Mouse (Mus musculus) hindbrain, postnatal 0 days (tissue): ENCODE data around the gene Ttc39b. TPM values are rescaled to one million over a fixed set of nuclear protein-coding genes. Genes with fewer than 3 reads are reported as not detected.
A peak's percentile ranks its signal among the peaks of the same experiment; 100 is the strongest.

ENCODE experiments used
- ATAC-seq: fragments of 200-750 bp; cut with Nextera tagmentation; 2 replicates; pipeline ENCODE4 v1.8.0; 2017; ENCODE audit warnings: mild to moderate bottlenecking, moderate TSS enrichment, moderate library complexity
- DNase-seq: peaks from one replicate; pipeline ENCODE4 v3.0.0-alpha.2; 2015; ENCODE audit warnings: low spot score
- H3K27ac ChIP-seq: fragments of 300-500 bp; sonication (generic); 2 replicates; pipeline ENCODE4 v1.5.1; 2014; ENCODE audit warnings: mild to moderate bottlenecking
- H3K27me3 ChIP-seq: fragments of 300-500 bp; sonication (generic); 2 replicates; pipeline ENCODE4 v1.6.1; 2014; ENCODE audit warnings: low read length, mixed read lengths; ENCODE audit not compliant: insufficient read depth
- H3K36me3 ChIP-seq: fragments of 300-500 bp; sonication (generic); 2 replicates; pipeline ENCODE4 v1.6.1; 2014; ENCODE audit warnings: low read length, mixed read lengths; ENCODE audit not compliant: insufficient read depth
- H3K4me1 ChIP-seq: fragments of 300-500 bp; sonication (generic); 2 replicates; pipeline ENCODE4 v1.6.1; 2014; ENCODE audit warnings: antibody characterized with exemption, low read length, mixed read lengths; ENCODE audit not compliant: insufficient read depth
- H3K4me2 ChIP-seq: fragments of 300-500 bp; sonication (generic); 2 replicates; pipeline ENCODE4 v1.6.1; 2014; ENCODE audit warnings: low read depth, mild to moderate bottlenecking, low read length, moderate library complexity, mixed read lengths
- H3K4me3 ChIP-seq: fragments of 300-500 bp; sonication (generic); 2 replicates; pipeline ENCODE4 v1.5.1; 2014; ENCODE audit warnings: low read length
- H3K9ac ChIP-seq: fragments of 300-500 bp; sonication (generic); replicated peaks from 2 replicates; pipeline ENCODE4 v1.6.1; 2014; ENCODE audit warnings: mild to moderate bottlenecking, low read length, moderate library complexity, mixed read lengths
- H3K9me3 ChIP-seq: fragments of 300-500 bp; sonication (generic); 2 replicates; pipeline ENCODE4 v1.6.1; 2016; ENCODE audit warnings: low read length, mixed read lengths
- CTCF ChIP-seq: IDR thresholded peaks from 2 replicates; pipeline ENCODE4 v1.5.1; 2016; ENCODE audit warnings: antibody characterized with exemption, control low read depth, low read depth
- WGBS: fragments of 180-500 bp; shearing (Covaris S2); extraction: QIAGEN DNeasy Blood & Tissue Kit; methylation state at CpG from one replicate; pipeline ENCODE4 v1.1.7; 2014; 5-methylcytosine and 5-hydroxymethylcytosine counted together
- polyA plus RNA-seq: library from polyadenylated mRNA; unstranded; fragments of >200 nt; fragmentation: Nextera tagmentation; extraction: Ambion mirVana; gene quantifications from 2 replicates; pipeline ENCODE4 v1.2.1, GENCODE M21; 2015
- total RNA-seq: library from RNA; depleted of rRNA; stranded (reverse); fragments of >200 nt; gene quantifications from 2 replicates; pipeline ENCODE4 v1.2.3, GENCODE M21; 2014

Ttc39b gene
- total and polyA plus RNA-seq, 2 experiments from 2014 or later: 8.6 to 16.0 TPM

DNA sequence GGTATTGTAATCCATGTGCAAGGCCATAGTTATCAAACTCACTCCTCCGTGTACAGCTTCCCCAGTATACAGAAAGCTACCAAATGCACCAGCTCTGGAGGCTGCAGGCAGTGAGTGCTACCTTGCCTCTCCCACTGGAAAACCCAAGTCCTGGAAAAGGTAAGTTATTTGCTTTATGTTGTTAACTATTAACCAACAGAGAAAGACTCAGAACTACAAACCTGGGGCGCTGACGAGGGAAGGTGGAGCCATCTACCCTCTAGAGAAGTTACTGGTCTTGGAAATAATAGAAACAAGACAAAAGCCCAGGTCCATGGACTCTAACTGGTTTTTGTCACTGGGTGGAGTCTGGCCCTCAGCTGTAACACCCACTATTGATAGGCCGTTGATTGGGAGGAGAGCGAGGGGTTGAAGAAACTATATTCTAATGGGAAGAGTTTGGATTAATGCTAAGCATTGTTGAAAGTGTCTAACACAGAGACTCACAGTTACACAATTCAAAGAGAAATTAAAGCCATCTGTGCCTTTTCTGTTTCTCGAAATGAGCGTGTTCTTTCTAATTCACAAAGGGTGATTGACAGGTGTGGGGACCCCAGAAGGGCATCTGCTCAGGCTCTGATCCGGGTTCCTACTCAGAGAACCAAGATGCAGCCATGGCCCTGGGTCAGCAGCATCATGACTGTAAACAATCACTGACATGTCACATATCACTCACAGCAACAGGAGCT, 98.3 kb downstream of the Ttc39b start:
- Histone ChIP-seq H3K27ac (no peak overlapping the region), H3K9ac (no peak overlapping the region), H3K9me3 (no peaks in the 10 kb centered on the region), H3K4me2 (no peak overlapping the region), H3K36me3 (0 out of 2 replicates have a peak, but pooled peaks cover 3% of the 10 kb centered on the region), H3K27me3 (no peaks in the 10 kb centered on the region), H3K4me3 (no peak overlapping the region), H3K4me1 (no peaks in the 10 kb centered on the region)
- no peak for TF ChIP-seq CTCF
- DNase-seq: no peak
- WGBS: 64% methylated on average over 8 of the region's 8 CpGs
- ATAC-seq: no peak

DNA sequence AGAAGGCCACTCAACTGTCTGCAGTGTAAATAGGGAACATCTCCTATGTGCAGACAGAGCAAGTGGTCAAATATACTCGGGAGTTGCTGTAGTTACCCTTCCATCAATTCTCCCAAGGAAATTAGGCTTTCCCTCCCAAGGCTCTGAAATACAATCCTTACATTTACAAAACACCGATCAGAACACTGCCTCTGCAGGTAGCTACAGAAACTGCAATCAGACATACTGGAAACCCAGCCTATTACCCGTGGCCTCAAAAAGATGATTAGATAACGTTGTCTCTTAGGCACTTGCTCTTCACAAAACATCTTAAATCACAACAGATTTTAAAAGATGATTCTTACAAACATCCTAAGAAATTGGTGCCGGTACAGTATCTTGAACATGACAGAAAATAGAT, 99.8 kb downstream of the Ttc39b start:
- H3K4me1 ChIP-seq: no peaks in the 10 kb centered on the region
- TF ChIP-seq CTCF: peak; percentile 58

DNA sequence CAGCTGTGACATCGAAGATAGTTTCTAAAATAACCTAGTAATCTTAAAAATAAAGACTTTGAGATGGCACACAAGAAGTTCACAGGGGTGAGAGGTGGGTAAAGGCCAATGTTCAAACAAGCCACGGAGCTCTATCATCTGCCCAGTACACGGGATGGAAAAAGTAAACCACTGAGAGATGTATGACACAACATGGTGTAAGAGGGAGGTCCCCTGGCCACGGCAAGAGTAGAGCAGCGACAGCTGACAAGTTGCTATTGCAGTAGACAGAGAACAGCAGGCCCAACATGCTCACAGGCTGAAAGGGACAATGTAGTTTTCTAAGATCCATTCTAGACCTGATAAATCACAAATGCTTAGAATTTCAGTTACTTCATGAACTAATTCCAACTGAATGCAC, 100.9 kb downstream of the Ttc39b start:
- Histone ChIP-seq H3K27me3 (no peaks in the 10 kb centered on the region), H3K4me2 (no peak overlapping the region), H3K4me3 (no peak overlapping the region), H3K4me1 (no peaks in the 10 kb centered on the region), H3K9me3 (no peaks in the 10 kb centered on the region), H3K27ac (no peak overlapping the region), H3K36me3 (no peaks in the 10 kb centered on the region), H3K9ac (no peak overlapping the region)
- no peak for TF ChIP-seq CTCF
- ATAC-seq (no peak), DNase-seq (no peak)
- WGBS: 78% methylated on average over 5 of the region's 5 CpGs

More for the DNA sequence above, 99.8 kb downstream of the Ttc39b start:
- DNase-seq (peak; percentile 47), ATAC-seq (no peak)
- 46% methylated on average over 5 of the region's 5 CpGs for WGBS
- no peaks in the 10 kb centered on the region for H3K9me3 ChIP-seq
- no peak overlapping the region for H3K27ac ChIP-seq
- H3K4me3 ChIP-seq: no peak overlapping the region
- H3K9ac ChIP-seq: no peak overlapping the region
- H3K4me2 ChIP-seq: no peak overlapping the region
- H3K27me3 ChIP-seq: no peaks in the 10 kb centered on the region
- 0 out of 2 replicates have a peak, but pooled peaks cover 3% of the 10 kb centered on the region for H3K36me3 ChIP-seq

DNA sequence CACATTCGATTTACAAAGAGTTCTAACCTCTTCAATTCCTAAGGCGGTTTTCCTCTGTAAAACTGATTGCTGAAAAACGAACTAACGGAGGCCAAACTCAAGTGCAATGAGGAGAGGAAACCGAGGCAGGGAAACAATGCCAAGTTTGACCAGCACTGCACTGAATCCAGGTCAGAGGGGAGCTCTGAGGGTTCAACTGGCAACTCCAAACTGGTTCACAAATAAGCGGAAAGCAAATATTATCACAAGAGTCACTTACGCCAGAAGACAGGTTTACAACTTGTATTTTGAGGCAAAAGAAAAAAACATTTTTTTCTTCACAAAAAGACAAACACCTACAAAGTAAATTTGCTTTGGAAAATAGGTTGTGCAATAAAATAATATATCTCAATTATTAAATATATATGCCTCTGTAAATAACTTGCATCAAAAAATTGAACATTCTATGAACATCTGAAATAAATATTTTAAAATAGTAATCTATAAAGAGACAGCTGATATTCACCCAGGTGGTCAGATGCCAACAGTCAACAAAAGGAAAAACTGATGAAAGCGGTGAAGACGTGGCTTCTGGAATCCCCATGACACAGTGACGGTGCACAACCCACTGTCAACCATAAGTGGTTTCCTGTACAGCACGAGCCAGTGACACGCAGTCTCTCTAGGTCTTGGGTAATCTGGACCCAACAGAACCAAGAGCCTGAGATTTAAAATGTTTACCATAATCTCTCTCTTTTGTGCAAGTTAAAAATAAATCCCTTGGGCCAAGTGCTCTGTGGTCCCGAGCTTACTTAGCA, 103.1 kb downstream of the Ttc39b start:
- no peak overlapping the region for H3K27ac ChIP-seq
- no peak overlapping the region for H3K4me2 ChIP-seq
- no peaks in the 10 kb centered on the region for H3K27me3 ChIP-seq
- ATAC-seq (no peak), DNase-seq (no peak)
- WGBS: 91% methylated on average over 13 of the region's 13 CpGs
- H3K36me3 ChIP-seq: no peaks in the 10 kb centered on the region
- no peak overlapping the region for H3K9ac ChIP-seq
- H3K4me1 ChIP-seq: no peaks in the 10 kb centered on the region
- H3K4me3 ChIP-seq: no peak overlapping the region
- H3K9me3 ChIP-seq: no peaks in the 10 kb centered on the region
- TF ChIP-seq CTCF: no peak

DNA sequence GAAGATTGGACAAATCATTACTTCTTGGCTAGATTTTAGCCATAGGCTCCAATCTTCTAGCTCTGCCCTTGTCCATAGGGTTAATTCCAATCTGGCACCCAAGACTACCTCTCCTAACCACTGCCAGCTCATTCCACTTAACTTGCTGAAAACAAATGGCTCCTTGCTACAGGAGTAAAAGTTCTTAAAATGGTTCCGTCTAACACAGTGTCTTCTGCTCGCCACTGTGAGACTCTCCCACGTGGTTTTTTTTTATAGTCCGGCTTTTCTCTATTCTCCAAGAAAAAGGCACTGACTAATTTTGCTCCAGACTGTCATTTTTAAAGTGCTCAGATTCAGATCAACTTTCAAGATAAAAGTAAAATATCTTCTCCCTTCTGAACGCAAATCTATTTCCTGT, 104.8 kb downstream of the Ttc39b start:
- H3K36me3 ChIP-seq: no peaks in the 10 kb centered on the region
- WGBS: 63% methylated on average over 5 of the region's 5 CpGs
- H3K27ac ChIP-seq: no peak overlapping the region
- H3K9ac ChIP-seq: no peak overlapping the region
- H3K4me1 ChIP-seq: no peaks in the 10 kb centered on the region
- ATAC-seq (no peak), DNase-seq (no peak)
- no peak overlapping the region for H3K4me2 ChIP-seq
- no peaks in the 10 kb centered on the region for H3K27me3 ChIP-seq
- no peak for TF ChIP-seq CTCF
- no peak overlapping the region for H3K4me3 ChIP-seq
- no peaks in the 10 kb centered on the region for H3K9me3 ChIP-seq

DNA sequence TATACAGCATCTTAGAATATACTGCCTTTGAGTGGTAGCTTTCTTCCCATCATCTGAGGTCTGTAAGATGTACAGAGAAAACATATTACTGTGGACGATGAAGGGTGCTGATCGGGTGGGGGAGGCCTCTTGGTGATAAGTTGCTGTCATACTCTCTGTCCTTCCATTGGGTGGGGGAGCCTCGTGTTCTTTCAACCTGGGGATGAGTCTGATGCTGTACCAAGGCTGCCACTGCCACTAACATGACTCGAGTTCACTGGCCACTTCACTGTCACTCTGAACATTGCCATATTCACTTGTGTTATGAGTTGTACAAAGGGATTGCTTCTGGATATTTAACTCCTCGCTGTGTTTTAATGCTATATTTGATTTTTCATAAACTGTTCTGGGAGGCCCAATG, 106.9 kb downstream of the Ttc39b start:
- TF ChIP-seq CTCF: no peak
- Histone ChIP-seq H3K9me3 (no peaks in the 10 kb centered on the region), H3K27me3 (no peaks in the 10 kb centered on the region), H3K36me3 (no peaks in the 10 kb centered on the region), H3K4me2 (no peak overlapping the region), H3K9ac (no peak overlapping the region), H3K4me3 (no peak overlapping the region), H3K4me1 (no peaks in the 10 kb centered on the region), H3K27ac (no peak overlapping the region)
- DNase-seq (no peak), ATAC-seq (no peak)
- 90% methylated on average over 5 of the region's 5 CpGs for WGBS

DNA sequence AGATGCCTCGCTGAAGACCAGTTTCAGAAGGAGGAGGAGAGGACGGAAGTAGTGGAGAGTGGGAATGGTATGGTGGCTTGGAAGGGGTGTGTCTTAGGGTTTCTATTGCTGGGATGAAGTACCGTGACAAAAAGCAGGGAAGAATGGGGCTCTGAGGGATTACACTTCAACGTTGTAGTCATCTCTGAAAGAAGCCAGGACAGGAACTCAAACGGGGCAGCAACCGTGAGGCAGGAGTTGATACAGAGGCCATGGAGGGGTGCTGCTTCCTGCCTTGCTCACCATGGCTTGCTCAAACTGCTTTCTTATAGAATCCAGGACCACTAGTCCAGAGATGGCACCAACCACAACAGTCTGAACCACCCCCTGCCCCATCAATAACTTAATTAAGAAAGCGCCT, 107.7 kb downstream of the Ttc39b start:
- ATAC-seq (no peak), DNase-seq (no peak)
- H3K36me3 ChIP-seq: no peaks in the 10 kb centered on the region
- no peak overlapping the region for H3K27ac ChIP-seq
- TF ChIP-seq CTCF: no peak
- no peaks in the 10 kb centered on the region for H3K9me3 ChIP-seq
- no peak overlapping the region for H3K4me3 ChIP-seq
- no peaks in the 10 kb centered on the region for H3K27me3 ChIP-seq
- no peak overlapping the region for H3K4me2 ChIP-seq
- H3K9ac ChIP-seq: no peak overlapping the region
- H3K4me1 ChIP-seq: no peaks in the 10 kb centered on the region
- WGBS: 79% methylated on average over 7 of the region's 7 CpGs
